Mouse (Mus musculus) lung, postnatal 36 days (tissue): Measurements from ENCODE around the gene Abr.

Source experiments
- DNase-seq: peaks from one replicate; pipeline ENCODE4 v3.0.0; 2022; ENCODE audit warnings: mixed read lengths

Abr gene

DNA sequence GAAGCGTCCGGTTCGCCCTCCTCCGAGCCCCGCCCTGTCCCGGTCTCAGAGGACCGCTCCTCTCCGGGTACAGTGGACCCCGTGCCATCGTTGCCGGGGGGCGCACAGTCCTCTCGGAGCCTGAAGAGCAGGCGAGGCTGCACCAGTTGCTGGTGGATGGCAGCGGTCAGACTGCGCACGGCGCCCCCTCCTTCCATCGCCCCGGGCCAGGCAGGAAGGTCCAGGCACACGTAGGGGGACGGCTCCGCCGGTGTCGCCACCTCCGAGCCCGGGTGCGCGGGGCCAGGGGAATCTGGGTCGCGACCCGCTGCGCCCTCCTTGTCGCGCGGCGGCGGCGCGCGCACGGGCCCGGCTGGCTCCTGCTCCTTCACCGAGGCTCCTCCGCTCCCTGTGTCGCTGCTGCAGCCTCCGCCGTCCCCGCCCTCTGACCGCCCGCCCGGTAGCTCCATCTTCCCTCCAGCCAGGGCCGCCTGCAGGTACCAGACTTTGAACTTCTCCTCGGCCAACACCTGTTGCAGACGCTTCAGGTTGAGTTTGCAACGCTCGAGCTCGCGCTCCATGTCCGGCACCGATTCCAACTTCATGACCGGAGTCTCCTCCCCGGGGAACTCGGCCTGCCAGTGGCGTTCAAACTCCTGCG, 572 bp upstream of the Abr start:
- DNase-seq = peak; percentile 15

DNA sequence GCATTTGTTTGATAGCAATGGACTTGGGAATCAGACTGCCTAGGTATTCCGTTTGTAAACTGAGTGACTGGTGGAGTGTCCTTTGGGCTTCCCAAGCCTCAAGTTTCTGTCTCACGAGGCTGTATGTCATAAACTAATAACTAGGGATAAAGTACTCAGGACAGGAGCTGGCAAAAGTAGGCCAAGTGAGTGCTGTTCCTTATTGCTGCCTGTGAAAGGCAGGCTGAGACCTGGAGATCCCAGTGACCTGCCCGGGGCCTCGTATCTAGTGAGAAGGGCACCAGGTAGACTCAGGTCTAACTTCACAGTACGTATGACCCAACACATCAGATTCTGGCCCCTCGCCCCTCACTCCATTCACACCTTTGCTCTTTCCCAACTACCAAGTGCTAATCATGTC, 4.0 kb downstream of the Abr start:
- DNase-seq = no peak

DNA sequence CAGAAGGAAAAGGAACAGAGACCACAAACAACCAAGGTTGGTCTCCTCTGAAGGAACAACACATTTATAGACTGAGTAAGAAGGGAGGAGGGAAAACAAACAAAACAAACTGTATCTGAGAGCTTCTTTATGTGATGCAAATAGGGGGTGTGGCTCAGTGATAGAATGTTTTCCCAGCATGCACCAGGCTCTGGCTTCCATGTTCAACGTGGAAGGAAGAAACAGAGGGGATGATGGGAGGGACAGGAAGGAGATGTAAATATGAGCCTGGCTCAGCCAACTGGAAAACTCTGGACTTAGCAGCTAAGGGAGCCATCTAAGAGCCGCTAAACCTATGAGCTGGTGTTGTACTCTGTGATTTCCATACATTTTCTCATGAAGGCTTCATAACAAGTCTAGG, 7.9 kb downstream of the Abr start:
- DNase-seq = no peak

DNA sequence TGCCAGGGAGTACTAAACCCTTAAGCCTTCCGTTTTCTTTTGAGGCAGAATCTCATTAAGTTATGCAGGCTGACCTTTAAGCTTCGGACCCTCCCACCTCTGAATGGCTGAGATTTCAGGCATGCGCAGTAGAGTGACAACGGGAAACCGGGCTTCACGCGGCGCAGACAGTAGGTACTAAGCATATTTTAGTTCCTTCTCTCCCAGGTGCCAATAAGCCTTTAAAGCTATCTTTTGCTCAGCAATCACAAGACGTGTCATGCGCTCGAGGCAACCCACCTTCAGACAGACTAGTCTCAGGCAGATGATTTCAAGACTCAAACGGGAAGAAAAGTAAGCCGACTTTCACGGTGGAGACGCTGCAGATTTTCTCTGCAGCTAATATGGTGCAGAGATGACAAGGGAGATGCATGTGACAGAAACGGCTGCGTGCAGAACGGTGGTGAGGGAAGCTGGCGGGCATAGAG, 9.4 kb downstream of the Abr start:
- peak; percentile 54 for DNase-seq

DNA sequence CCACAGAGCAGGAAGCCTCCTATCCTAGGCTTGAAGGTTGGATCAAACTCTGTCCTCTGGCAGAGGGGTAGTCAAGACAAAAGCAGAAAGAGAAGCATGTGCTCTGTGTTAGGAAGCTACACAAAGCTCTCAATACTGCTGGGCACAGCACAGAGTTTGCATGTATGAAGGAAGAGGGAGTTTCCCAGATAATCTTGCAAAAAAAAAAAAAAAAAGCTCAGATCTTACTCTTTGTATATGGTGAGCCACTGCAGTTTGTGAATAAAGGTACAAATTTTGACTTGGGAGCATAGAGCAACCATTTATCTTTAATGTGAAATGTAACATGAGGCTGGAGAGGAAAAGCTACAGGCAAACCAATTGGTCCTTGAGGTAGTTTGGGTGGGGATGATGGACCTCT, 11.2 kb downstream of the Abr start:
- DNase-seq = no peak

DNA sequence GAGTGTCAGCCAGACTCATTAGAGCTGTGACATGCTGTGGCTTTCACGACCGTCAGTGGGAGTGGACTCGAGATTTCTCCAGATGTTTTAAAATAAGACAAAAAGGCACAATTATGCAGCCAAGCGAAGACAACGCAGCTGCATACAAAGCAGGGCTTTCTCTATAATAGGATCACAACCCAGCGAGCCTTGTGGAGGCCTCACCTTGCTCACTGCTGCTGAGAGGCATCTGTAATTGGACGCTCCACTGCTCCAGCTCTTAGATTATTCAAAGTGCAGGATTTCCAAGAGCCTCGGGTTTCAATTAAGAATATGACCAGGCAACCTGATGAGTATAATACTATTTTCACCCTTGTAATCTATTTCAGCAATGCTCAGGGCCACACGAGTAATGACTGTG, 15.6 kb downstream of the Abr start:
- no peak for DNase-seq

DNA sequence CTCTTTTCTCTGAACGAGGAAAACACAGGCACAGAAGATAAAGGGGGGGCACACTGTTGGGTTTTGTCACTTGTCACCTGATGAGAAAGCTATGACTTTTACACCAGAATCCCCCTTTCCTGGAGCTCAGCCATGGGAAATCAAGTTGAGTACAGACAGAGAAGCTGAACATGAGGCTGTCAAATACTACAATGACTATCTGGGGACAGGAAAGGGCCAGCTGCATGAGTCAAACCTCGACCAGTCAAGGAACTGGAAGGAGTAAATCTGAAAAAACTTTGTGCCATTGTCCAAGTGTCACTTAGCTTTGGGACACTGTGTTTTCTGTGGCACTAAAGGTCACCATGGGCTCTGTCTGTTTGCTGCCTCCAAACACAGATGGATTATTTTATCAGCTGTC, 22.9 kb downstream of the Abr start:
- no peak for DNase-seq

DNA sequence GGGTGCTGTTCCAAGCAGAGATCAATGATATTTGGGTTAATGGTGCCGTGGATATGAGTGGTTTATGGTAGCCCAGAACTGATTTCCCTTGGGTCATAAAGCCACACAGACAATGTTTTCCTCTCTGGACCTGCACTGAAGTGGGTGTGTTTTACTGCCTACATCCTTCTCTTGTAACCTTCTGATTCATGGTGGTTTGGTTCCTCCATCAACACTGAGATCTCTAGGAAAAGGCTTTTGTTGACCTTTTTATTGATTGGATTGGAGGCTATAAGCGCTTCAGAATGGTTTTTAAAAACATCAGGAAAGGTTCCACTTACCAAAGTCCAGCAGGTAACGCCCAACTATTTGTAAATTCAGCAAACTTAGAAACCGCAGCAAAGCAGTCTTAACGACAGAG, 23.4 kb downstream of the Abr start:
- no peak for DNase-seq

DNA sequence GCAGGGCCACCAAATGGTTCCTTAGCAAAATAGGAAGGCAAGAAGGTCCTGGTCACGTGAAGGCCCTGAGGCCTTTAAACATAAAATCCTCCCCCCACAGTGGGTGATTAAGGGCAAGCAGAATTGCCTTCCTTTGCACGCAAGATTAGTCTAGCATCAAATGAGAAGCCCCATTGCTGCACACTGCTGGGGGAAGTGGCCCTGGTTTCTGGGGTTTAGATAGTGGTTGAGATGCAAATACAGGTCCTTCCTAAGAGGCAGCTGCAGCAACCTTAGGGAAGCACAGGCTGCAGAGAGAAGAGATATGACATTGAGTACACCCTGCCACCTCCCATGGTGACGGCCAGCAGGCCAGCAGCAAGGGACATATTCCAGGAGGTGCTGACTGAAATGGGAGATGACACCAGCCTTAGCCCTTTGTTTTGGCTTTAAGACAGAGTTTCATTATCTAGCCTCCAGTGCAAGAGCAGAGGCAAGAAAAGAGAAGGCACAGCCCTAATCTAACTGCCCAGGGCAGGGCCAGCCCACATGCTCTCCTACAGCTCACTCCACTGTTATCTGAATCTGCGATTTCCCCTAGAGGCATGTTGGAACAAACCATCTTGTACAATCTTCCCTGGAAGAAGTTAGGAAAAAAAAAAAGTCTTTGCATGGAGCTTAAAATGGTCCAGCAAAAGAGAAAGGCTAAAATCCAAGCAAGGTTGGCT, 28.3 kb downstream of the Abr start:
- DNase-seq = no peak

DNA sequence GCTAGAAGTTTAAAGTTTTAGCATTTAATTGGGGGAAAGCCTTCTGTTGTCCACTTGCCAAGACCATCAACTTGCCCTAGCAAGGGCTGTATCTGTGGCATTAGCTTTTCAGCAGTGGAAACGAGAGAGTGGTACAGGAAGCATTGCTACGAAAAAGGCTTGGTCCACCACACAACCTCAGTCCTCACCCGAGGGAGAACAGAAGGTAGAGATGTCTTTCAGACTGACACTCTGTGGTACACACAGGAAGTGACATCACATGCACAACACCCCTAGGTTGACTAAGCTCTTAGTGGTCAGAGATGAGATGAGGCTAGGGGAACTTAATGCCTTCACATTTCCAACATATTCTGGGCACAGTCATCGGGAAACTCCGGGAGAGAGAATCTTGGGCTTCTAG, 32.4 kb downstream of the Abr start:
- peak; percentile 39 for DNase-seq

DNA sequence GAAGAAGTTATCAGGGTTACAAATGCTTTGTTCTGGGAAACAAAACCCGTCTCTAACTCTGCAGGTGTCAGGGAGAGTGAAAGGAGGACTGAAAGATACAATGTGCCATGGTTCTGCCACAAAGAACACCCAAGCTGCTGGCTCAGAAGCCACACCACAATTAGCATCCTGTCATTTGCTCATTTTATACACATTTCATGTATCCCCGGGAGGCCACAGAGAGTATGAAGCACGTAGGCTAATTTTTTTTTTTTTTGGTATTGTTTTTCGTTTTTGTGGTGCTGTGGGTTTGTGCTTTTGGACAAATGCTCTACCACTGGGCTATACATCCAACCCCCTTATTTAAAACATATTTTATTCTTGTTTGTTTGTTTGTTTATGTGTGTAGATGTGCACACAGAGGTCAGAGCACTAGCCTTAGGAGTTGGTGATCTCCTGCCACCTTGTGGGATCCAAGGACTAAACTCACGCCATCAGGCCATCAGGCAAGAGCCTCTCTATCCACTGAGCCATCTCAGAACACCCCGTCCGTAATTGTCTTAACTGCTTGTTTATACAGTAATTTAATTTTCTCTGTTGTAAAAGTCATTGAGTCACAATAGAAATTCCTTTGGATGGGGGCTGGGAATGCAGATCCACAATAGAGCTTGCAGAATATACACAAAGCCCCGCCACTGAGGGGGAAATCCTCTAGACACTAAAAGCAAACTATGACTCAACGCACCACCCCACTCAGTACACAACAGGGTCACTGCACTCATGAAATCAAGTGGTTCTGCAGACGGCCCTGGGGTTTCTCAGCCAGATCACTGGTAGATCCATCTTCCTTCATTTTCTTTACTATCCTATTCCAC, 33.3 kb downstream of the Abr start:
- peak; percentile 54 for DNase-seq

DNA sequence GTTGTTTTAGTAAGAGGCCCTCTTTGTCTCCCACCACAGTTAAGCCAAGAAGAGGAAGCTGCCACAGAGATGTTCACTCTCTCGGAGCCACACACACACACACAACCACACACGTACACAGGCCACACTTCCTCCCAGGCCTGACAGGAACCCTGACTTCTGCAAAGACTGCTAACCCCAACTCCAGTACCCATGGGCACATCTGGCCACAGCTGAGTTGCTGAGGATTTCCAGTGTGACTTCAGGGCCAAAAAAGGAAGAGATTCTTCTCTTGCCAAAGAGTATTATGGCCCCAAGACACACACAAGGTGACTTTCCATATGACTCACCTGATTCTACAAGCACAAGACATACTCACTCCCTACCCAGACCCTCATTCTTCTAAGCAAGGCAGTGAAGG, 34.1 kb downstream of the Abr start:
- peak; percentile 57 for DNase-seq

DNA sequence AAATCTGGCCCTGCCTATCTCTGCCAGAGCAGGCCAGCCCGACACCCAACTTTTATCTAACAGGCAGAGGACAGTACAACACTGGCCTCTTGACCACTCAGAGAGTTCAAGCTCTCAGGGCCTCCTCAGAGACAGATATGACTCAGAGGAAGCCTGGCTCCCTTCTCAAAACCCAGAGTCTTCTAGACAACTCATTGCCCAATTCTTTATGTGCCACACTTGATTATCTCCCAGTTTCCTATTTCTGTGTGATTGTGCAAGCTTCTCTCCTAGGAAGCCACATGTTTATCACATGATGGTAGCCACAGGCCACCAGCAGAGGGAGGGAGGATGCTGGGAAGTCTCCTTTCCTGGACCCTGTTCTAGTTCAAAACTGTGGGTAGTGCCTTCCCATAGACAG, 34.8 kb downstream of the Abr start:
- peak; percentile 58 for DNase-seq

DNA sequence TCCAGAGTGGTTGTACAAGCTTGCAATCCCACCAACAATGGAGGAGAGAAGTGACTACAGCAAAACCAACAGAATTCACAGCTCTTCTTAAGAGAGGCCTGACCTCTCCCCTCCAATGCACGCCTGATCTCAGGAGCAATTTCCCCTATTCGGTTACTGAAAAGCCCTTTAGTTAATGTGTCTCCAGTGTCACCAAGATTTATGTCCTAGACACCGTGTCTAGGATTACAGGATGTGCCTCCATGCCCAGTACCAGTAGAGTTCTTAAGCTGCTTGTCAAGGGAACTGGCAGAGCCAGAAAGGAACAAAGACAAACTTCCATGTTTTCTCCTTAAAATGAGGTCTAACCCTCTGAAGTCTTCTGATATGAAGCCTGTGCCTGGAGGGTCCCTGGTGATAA, 36.0 kb downstream of the Abr start:
- DNase-seq = no peak

DNA sequence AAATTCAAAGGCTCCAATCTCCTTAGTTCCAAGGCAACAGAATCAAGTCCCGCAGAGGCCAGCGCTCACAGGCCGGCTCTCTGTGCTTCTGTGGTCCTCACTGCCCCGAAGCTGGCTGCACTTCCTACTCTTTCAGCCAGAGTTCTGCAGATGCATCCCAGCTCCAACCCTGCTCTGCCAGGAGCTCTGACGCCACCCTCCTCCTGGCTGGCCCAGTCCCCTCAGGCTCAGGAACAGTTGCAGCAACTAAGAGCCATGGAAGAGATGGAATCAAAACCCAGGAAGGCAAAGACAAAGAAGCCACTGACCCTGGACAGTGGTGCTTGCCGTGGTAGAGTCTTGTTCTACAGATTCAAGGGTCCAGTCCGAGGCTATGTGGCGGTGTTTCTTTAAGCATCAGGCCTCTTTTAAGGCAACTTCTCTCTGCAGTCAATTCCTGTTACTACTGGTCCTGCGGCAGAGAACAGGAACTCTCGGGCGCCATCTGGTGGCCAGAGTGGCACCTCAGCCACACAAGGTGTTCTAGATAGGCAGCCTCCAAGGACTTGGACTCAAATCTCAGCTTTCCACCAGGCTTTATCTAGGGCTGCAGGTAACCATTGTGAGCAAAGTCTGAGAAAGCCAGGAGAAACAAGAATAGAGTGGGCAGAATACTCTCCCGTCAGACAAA, 44.4 kb downstream of the Abr start:
- peak; percentile 92 for DNase-seq

DNA sequence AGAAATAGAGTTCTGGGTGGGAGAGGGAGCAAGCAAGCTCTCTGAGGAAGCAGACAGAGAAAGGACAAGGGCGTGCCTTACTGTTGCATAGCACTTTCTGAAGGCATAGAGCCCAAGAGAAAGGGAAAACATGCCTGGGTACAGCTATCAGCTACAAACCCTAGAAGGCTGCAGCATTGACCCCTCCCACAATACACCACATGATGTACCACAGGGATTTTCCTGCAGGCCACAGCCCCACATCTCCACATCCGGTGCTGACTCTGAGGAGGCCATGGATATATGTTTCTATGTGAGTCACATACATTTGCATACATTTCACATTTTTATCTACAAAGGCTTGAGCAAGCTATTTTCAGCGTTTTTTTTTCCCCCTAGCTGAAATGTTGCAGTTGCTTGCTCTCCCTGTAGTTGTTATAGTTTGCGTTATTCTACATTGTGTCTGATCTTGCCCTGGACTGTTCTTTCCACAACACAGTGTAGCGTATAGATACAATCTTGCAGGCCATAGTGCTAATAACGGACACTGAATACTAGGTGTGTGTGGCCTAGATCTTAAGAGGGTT, 49.2 kb downstream of the Abr start:
- DNase-seq = no peak

DNA sequence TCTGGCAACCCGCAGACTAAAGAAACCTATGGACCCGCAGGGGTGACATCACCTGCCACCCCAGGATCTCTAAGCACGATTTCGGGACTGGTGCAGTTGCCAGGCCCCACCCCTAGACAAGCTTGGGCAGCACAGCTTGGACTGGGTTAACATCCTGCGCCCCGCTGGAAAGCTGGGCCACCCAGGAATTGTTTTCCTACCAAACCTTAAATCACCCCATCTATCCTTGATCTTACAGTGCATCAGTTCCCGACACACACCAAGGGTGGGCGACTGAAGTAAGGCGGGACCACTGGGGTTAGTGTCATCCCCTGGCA, 50.5 kb downstream of the Abr start:
- DNase-seq = no peak

DNA sequence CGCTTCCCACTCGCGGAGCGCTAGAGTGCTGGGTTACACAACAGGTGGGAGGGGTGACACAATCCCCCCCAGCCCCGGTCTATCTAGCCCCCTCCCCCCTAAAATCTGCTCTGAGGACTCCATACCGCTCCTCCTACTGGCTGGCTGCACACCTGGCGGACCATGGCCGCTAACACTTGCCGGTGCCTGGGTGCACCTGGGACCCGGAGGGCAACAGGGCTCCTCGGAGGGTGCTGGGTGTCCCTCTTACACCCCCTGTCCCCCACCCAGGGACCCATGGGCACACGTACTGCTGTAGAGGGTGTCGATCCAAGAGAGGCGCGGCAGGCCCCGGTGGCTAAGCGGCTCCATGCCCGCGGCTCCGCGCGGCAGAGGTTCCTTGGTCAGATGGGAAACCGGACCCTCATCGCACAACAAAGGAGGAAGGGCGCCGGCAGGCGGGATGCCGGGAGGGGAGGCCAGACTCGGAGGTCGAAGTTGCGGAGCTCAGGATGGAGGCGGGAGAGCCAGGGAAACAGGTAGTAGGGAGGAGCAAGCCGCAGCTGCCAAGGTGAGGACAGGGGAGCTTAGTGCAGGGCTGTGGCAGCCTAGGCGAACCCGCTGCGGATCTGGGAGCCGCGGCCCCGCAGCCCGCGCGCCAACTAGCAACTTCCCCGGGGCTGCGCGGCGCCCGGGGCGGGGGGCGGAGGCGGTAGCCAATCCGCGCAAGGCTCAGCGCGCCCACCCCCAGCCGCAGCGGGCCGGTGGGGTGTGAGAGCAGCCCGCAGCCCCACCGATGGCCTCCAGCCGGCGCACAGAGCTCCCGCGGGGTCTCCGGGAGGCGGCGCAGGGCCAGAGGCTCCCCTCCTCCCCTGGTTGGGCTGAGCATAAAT, 51.1 kb downstream of the Abr start:
- no peak for DNase-seq

DNA sequence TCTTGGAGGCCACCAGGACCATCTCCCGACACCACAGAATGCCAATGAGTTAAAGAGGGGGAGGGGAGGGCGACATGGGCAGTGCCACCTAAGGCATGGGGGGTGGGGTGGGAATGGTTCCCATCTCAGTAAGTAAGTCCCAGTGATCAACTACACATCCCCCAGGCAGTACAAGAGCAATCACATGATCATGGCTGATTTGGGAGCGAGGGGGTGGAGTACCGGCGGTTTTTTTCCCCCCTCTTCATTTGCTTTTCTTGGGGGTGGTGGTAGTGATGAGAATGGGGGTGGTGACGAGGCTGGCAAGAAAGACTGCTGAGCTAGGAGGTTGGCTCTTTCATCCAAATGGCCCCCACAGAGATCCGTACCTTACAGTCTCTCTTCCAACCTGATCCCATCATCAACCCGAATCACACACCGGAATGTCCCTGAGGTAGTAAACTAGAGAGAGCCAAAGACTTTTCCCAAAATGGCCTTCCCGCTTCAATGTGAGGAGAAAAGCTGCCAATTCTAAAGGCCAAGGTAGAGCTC, 51.8 kb downstream of the Abr start:
- no peak for DNase-seq

DNA sequence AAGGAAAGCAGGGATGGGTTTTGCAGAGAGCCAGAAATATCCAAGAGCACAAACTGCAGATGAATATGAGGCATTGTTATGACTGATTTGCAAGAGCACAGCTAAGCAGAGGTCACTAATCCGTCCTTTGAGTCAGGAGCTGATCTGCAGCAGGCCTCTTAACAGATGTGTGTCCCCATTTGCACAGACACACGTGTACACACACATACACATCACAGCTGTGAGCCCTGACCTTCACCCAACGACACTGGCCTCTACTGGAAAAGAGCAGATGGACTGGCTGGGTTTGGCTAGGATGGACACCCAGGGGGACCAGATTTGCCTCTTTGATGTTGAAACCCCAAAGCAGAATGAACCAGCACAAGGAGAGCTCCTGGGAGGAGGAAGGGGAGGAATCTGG, 52.7 kb downstream of the Abr start:
- DNase-seq = no peak

DNA sequence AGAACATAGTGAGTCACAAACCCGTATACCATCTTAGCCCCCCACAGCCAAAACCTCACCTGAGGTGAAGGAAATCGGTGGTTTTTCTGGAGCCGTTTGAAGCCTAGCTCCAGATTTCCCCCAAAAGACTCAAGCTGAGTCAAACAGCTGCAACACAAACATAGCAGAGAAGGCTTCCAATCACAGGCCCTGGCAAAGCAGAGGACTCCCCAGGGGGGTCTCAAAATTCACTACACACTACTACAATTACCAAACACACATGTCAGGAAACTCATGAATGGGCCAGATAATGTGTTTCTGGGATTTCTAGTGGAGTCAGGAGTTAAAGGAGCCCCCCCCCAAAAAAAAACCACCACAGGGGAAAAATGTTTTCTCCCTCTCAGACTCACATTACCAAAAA, 56.0 kb downstream of the Abr start:
- DNase-seq = no peak

DNA sequence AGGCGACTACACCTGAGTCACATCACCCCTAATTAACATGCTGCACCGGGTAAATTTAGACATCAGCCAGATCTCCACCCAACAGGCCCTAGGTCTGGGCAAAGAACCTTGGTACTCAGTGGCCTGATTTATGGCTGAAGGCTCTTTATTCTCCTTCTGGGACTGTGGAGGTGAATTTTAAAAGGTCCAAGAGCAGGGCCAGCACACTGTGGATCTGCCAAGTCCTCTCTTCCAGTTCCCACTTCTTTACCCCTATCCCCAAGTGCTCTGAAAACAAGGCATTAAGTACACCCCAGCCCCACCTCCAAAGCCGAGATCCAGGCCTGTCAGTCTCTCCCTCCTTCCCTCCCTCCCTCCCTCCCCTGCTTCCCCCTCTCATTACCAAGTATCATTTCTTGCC, 59.5 kb downstream of the Abr start:
- DNase-seq = no peak
